Mouse (Mus musculus): Measurements from ENCODE around the gene Gpcpd1. TPM values are rescaled to one million over a fixed set of nuclear protein-coding genes. Genes with fewer than 3 reads are reported as not detected.
"Not testable (repeated sequence)": the region's sequence is repeated elsewhere in the genome, so short reads cannot be mapped to it uniquely, and the experiment has no call there.

Gene Gpcpd1
- polyA plus RNA-seq, 1 experiment from 2014 or later: 84.1 TPM

- Histone ChIP-seq H3K4me1 (replicated peaks; ENCODE audit: control insufficient read depth, insufficient read depth, low read length) (no peaks in the 10 kb centered on the region), H3K9me3 (ENCODE audit: control insufficient read depth, low read length) (no peaks in the 10 kb centered on the region), H3K27ac (ENCODE audit: low read length) (no peak overlapping the region), H3K9ac (replicated peaks; ENCODE audit: low read depth, low read length) (no peak overlapping the region), H3K27me3 (replicated peaks; ENCODE audit: control insufficient read depth, insufficient read depth, low read length) (no peaks in the 10 kb centered on the region), H3K36me3 (ENCODE audit: control insufficient read depth, insufficient read depth) (no peaks in the 10 kb centered on the region), H3K4me2 (ENCODE audit: low read length) (no peak overlapping the region), H3K4me3 (replicated peaks; ENCODE audit: low read length) (no peak overlapping the region)
- ATAC-seq: no peak
- WGBS: 89% methylated on average over 3 of the region's 3 CpGs
Measured at GRCm38 (mm10) chr2:132592126-132592525, 4.6 kb upstream of the Gpcpd1 start.

GRCm38 (mm10) chr2:132591579-132591978 lies 4.0 kb upstream of the Gpcpd1 start:
- not testable (repeated sequence) for H3K36me3 ChIP-seq (ENCODE audit: control insufficient read depth, insufficient read depth); H3K27me3 ChIP-seq (replicated peaks; ENCODE audit: control insufficient read depth, insufficient read depth, low read length); ATAC-seq; H3K9me3 ChIP-seq (ENCODE audit: control insufficient read depth, low read length); H3K4me2 ChIP-seq (ENCODE audit: low read length); H3K4me1 ChIP-seq (replicated peaks; ENCODE audit: control insufficient read depth, insufficient read depth, low read length); H3K9ac ChIP-seq (replicated peaks; ENCODE audit: low read depth, low read length); H3K4me3 ChIP-seq (replicated peaks; ENCODE audit: low read length); H3K27ac ChIP-seq (ENCODE audit: low read length)
- WGBS: 78% methylated on average over 3 of the region's 3 CpGs

- WGBS: 82% methylated on average over 6 of the region's 6 CpGs
- no peaks in the 10 kb centered on the region for H3K9me3 ChIP-seq (ENCODE audit: control insufficient read depth, low read length)
- no peak overlapping the region for H3K4me2 ChIP-seq (ENCODE audit: low read length)
Measured at GRCm38 (mm10) chr2:132589906-132590538, 2.5 kb upstream of the Gpcpd1 start.

GRCm38 (mm10) chr2:132586006-132586405 lies 1.5 kb downstream of the Gpcpd1 start:
- no peak overlapping the region for H3K4me2 ChIP-seq (ENCODE audit: low read length)
- ATAC-seq: no peak
- WGBS: 70% methylated on average over 3 of the region's 3 CpGs
- H3K27ac ChIP-seq (ENCODE audit: low read length): no peak overlapping the region
- H3K9ac ChIP-seq (replicated peaks; ENCODE audit: low read depth, low read length): no peak overlapping the region
- H3K27me3 ChIP-seq (replicated peaks; ENCODE audit: control insufficient read depth, insufficient read depth, low read length): no peaks in the 10 kb centered on the region
- H3K9me3 ChIP-seq (ENCODE audit: control insufficient read depth, low read length): no peaks in the 10 kb centered on the region
- H3K4me3 ChIP-seq (replicated peaks; ENCODE audit: low read length): no peak overlapping the region
- H3K4me1 ChIP-seq (replicated peaks; ENCODE audit: control insufficient read depth, insufficient read depth, low read length): peaks cover 12% of the 10 kb centered on the region
- no peaks in the 10 kb centered on the region for H3K36me3 ChIP-seq (ENCODE audit: control insufficient read depth, insufficient read depth)

More at GRCm38 (mm10) chr2:132589906-132590538, 2.5 kb upstream of the Gpcpd1 start:
- no peaks in the 10 kb centered on the region for H3K27me3 ChIP-seq (replicated peaks; ENCODE audit: control insufficient read depth, insufficient read depth, low read length)
- ATAC-seq: no peak
- H3K4me1 ChIP-seq (replicated peaks; ENCODE audit: control insufficient read depth, insufficient read depth, low read length): no peaks in the 10 kb centered on the region
- H3K4me3 ChIP-seq (replicated peaks; ENCODE audit: low read length): no peak overlapping the region
- no peaks in the 10 kb centered on the region for H3K36me3 ChIP-seq (ENCODE audit: control insufficient read depth, insufficient read depth)
- H3K9ac ChIP-seq (replicated peaks; ENCODE audit: low read depth, low read length): no peak overlapping the region
- H3K27ac ChIP-seq (ENCODE audit: low read length): no peak overlapping the region

DNA sequence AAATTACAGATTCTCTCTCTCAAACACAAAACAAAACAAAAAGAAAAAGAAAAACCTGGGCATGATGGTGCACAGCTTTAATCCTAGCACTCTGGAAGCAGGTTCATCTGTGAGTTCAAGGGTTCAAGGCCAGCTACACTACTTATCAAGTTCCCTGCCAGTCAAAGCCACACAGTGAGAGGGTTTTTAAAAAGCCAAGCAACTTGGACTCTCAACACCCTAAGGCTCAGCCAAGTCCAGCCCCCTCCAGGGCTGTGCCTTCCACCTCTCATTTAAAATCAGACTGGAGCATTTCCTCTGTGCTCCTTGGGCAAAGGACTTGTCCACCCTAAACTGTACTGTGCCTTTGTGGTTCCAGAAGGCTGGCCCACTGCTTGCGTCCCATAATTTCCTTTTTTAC lies 3.3 kb downstream of the Gpcpd1 start:
- Histone ChIP-seq H3K27ac (ENCODE audit: low read length) (no peak overlapping the region), H3K36me3 (ENCODE audit: control insufficient read depth, insufficient read depth) (no peaks in the 10 kb centered on the region), H3K4me1 (replicated peaks; ENCODE audit: control insufficient read depth, insufficient read depth, low read length) (peaks cover 12% of the 10 kb centered on the region), H3K9ac (replicated peaks; ENCODE audit: low read depth, low read length) (no peak overlapping the region), H3K4me3 (replicated peaks; ENCODE audit: low read length) (no peak overlapping the region), H3K9me3 (ENCODE audit: control insufficient read depth, low read length) (no peaks in the 10 kb centered on the region), H3K4me2 (ENCODE audit: low read length) (no peak overlapping the region), H3K27me3 (replicated peaks; ENCODE audit: control insufficient read depth, insufficient read depth, low read length) (no peaks in the 10 kb centered on the region)
- 92% methylated on average over 1 of the region's 1 CpGs for WGBS
- ATAC-seq: no peak

GRCm38 (mm10) chr2:132583126-132583525 lies 4.4 kb downstream of the Gpcpd1 start:
- Histone ChIP-seq H3K36me3 (ENCODE audit: control insufficient read depth, insufficient read depth) (no peaks in the 10 kb centered on the region), H3K4me1 (replicated peaks; ENCODE audit: control insufficient read depth, insufficient read depth, low read length) (peaks cover 12% of the 10 kb centered on the region), H3K4me2 (ENCODE audit: low read length) (no peak overlapping the region), H3K9me3 (ENCODE audit: control insufficient read depth, low read length) (no peaks in the 10 kb centered on the region), H3K9ac (replicated peaks; ENCODE audit: low read depth, low read length) (no peak overlapping the region), H3K4me3 (replicated peaks; ENCODE audit: low read length) (no peak overlapping the region), H3K27ac (ENCODE audit: low read length) (peak overlapping the region; percentile 68), H3K27me3 (replicated peaks; ENCODE audit: control insufficient read depth, insufficient read depth, low read length) (no peaks in the 10 kb centered on the region)
- ATAC-seq: no peak
- 89% methylated on average over 3 of the region's 3 CpGs for WGBS

DNA sequence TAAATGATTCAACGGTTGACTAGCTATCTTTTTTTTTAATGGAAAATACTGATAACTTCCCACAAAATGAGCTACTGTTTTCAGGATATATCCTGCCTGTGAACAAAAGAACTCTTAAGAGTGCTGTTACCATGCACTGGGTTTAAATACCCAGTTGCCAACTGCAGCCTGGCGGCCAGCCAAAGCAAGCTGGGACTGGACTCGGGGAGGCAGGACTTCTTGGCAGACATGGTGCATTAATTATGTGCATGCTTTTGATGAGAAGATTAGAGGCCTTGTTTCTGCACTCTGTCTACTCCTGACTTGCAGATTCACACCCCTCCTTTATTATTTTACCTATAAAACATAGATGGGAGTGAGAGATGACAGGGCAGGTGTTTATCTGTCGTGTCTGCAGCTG lies 5.3 kb downstream of the Gpcpd1 start:
- H3K36me3 ChIP-seq (ENCODE audit: control insufficient read depth, insufficient read depth): no peaks in the 10 kb centered on the region
- H3K4me2 ChIP-seq (ENCODE audit: low read length): peak overlapping the region; percentile 16; the same call in 1 of the 2 replicates
- no peaks in the 10 kb centered on the region for H3K27me3 ChIP-seq (replicated peaks; ENCODE audit: control insufficient read depth, insufficient read depth, low read length)
- no peak overlapping the region for H3K9ac ChIP-seq (replicated peaks; ENCODE audit: low read depth, low read length)
- peaks cover 12% of the 10 kb centered on the region for H3K4me1 ChIP-seq (replicated peaks; ENCODE audit: control insufficient read depth, insufficient read depth, low read length)
- ATAC-seq: peak; percentile 59
- no peaks in the 10 kb centered on the region for H3K9me3 ChIP-seq (ENCODE audit: control insufficient read depth, low read length)
- H3K27ac ChIP-seq (ENCODE audit: low read length): peak overlapping the region; percentile 86
- no peak overlapping the region for H3K4me3 ChIP-seq (replicated peaks; ENCODE audit: low read length)
- 7% methylated on average over 4 of the region's 4 CpGs for WGBS

- no peak overlapping the region for H3K9ac ChIP-seq (replicated peaks; ENCODE audit: low read depth, low read length)
- no peaks in the 10 kb centered on the region for H3K36me3 ChIP-seq (ENCODE audit: control insufficient read depth, insufficient read depth)
- no peak overlapping the region for H3K27ac ChIP-seq (ENCODE audit: low read length)
- ATAC-seq: no peak
- no peak overlapping the region for H3K4me2 ChIP-seq (ENCODE audit: low read length)
- H3K9me3 ChIP-seq (ENCODE audit: control insufficient read depth, low read length): no peaks in the 10 kb centered on the region
- peaks cover 30% of the 10 kb centered on the region for H3K4me1 ChIP-seq (replicated peaks; ENCODE audit: control insufficient read depth, insufficient read depth, low read length)
- 85% methylated on average over 3 of the region's 3 CpGs for WGBS
- H3K27me3 ChIP-seq (replicated peaks; ENCODE audit: control insufficient read depth, insufficient read depth, low read length): no peaks in the 10 kb centered on the region
- no peak overlapping the region for H3K4me3 ChIP-seq (replicated peaks; ENCODE audit: low read length)
Measured at GRCm38 (mm10) chr2:132579689-132580088, 7.8 kb downstream of the Gpcpd1 start.

DNA sequence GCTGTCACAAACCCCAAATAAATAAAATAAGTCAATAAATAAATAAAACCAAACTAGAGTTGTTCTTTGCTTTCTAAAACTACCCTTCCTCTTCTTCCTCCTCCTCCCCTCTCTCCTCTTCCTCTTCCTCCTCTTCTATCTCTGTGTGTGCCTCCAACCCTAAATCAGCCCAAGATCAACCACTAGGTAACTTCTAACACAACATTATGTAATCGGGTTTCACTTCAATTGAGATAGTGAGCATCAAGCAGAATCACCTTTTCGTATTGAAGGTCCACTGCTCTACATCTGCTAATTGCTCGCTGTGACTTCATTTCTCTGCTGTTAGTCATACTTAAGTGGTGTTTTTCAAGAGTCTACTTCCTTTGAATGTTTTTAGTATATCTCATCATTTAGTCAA lies 8.8 kb downstream of the Gpcpd1 start:
- 96% methylated on average over 3 of the region's 3 CpGs for WGBS
- Histone ChIP-seq H3K36me3 (ENCODE audit: control insufficient read depth, insufficient read depth) (no peaks in the 10 kb centered on the region), H3K4me3 (replicated peaks; ENCODE audit: low read length) (no peak overlapping the region), H3K9me3 (ENCODE audit: control insufficient read depth, low read length) (no peaks in the 10 kb centered on the region), H3K9ac (replicated peaks; ENCODE audit: low read depth, low read length) (no peak overlapping the region), H3K4me1 (replicated peaks; ENCODE audit: control insufficient read depth, insufficient read depth, low read length) (peaks cover 30% of the 10 kb centered on the region), H3K27ac (ENCODE audit: low read length) (no peak overlapping the region), H3K27me3 (replicated peaks; ENCODE audit: control insufficient read depth, insufficient read depth, low read length) (no peaks in the 10 kb centered on the region), H3K4me2 (ENCODE audit: low read length) (no peak overlapping the region; the same call in 1 of the 2 replicates)
- ATAC-seq: no peak

- H3K9me3 ChIP-seq (ENCODE audit: control insufficient read depth, low read length): no peaks in the 10 kb centered on the region
- peak overlapping the region; percentile 67 for H3K4me3 ChIP-seq (replicated peaks; ENCODE audit: low read length)
- H3K9ac ChIP-seq (replicated peaks; ENCODE audit: low read depth, low read length): peak overlapping the region; percentile 92
- H3K27me3 ChIP-seq (replicated peaks; ENCODE audit: control insufficient read depth, insufficient read depth, low read length): no peaks in the 10 kb centered on the region
- ATAC-seq: peak; percentile 95
- H3K27ac ChIP-seq (ENCODE audit: low read length): peak overlapping the region; percentile 98
- H3K4me2 ChIP-seq (ENCODE audit: low read length): peak overlapping the region; percentile 53
- peaks cover 30% of the 10 kb centered on the region for H3K4me1 ChIP-seq (replicated peaks; ENCODE audit: control insufficient read depth, insufficient read depth, low read length)
- no peaks in the 10 kb centered on the region for H3K36me3 ChIP-seq (ENCODE audit: control insufficient read depth, insufficient read depth)
- 2% methylated on average over 14 of the region's 38 CpGs for WGBS
Measured at GRCm38 (mm10) chr2:132578059-132578458, 9.5 kb downstream of the Gpcpd1 start.

Data from forebrain, embryonic 16.5 days (tissue).